Mouse (Mus musculus): ENCODE measurements around the gene Vcl.

DNA sequence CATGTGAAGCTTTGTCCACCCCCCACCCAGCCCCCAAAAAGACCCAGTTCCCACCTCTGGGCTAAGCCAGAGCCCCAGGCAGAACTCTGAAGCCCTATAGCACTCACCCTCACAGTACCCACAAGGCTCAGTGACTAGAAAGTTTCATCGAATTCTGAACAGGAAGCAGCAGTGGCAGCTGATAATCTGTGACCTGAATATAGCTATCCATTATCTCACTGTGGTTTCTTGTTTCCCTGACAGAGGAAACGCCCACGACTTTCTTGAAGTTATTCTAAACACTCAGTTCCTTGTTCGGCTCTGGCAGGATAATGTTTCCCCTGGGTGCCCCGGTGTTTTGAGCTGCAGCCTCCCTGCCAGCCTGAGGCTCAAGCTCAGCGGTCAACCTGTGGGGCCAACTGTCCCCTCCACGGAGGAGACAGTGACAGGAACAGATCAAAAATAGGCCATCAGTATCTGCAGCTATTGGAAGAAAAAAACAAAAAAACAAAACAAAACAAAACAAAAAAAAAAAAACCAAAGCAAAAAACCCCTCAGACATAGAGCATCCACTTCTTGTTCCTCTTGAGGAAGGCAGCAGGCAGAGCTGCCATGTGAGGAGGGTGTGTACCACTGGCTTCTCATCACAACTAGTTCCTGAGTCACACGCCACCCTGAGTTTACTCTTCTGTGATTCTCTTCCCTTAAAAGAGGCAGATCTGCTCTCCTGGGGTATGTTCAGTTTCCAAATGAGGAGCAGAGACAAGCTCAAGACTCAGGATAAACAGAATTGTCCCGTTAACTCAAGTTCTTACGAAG is 43.9 kb upstream of the Vcl start:
- TF ChIP-seq CTCF (conservative IDR thresholded peaks at IDR 0.05 in 1 of 2, IDR thresholded peaks at IDR 0.05 in 1 of 2; ENCODE audit: low read depth in 2 of 2, low read length in 2 of 2), result no peak
- TF ChIP-seq EP300 (IDR thresholded peaks at IDR 0.05; ENCODE audit: low read length), result peak; percentile 90
- peak; percentile 54 for TF ChIP-seq POLR2A (IDR thresholded peaks at IDR 0.05; ENCODE audit: low read depth, low read length)
- no peak for TF ChIP-seq TBP (conservative IDR thresholded peaks at IDR 0.05; ENCODE audit: low read depth, low read length)
- TF ChIP-seq ELF1 (IDR thresholded peaks at IDR 0.05; ENCODE audit: low read depth, low read length), result peak; percentile 74

Data from CH12.LX (cell line).